Mouse (Mus musculus) c-Kit-positive CD71-negative TER-119-negative erythroid progenitor cells, embryonic 14.5 days (primary cell): ENCODE measurements around the gene Ifna1.
"Not testable (repeated sequence)": the region's sequence is repeated elsewhere in the genome, so short reads cannot be mapped to it uniquely, and the experiment has no call there.

Experiments
- DNase-seq: peaks from one replicate; pipeline ENCODE4 v3.0.0-alpha.2; 2013; ENCODE audit warnings: low read depth

Gene Ifna1

DNA sequence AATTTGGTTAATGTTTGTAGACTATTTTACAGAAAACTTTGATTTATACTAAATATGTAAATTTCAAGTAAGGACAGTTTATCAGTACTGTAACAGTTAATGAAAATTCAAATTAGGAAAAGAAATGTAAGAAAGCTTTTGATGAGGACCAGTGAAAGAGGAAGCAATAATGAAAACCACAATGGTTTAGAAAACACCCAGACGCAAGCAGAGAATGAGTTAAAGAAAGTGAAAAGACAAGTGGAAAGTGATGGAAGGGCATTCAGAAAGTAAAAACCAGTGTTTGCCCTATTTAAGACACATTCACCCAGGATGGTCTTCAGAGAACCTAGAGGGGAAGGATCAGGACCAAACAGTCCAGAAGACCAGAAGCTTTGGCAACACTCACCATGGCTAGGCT lies at the start of gene Ifna1:
Gene Ifna1, plus strand, starts transcription at position 390 of the 400 bp plus-strand sequence.
- no peak for DNase-seq

DNA sequence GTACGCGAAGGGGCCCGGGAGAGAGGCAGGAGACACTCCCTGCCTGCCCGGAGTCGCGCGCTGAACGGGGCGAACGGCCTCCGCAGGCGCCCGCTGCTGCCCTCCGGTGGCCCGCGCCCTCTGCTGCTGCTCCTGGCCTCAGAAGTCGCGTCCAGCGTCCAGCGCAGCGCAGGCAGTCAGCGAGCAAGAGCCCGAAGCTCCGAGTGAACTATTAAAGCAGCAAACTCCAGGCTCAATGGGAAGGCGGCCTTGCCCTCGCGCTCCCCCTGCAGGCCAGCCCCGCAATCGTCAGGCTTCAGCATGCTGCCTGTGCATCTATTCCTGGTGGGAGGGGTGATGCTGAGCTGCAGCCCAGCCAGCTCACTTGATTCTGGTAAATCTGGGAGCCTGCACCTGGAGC lies 46.9 kb upstream of the Ifna1 start, which contains the start of gene Gm13287:
Gene Gm13287, plus strand, starts transcription at position 301 of the 400 bp plus-strand sequence.
- DNase-seq = not testable (repeated sequence)

DNA sequence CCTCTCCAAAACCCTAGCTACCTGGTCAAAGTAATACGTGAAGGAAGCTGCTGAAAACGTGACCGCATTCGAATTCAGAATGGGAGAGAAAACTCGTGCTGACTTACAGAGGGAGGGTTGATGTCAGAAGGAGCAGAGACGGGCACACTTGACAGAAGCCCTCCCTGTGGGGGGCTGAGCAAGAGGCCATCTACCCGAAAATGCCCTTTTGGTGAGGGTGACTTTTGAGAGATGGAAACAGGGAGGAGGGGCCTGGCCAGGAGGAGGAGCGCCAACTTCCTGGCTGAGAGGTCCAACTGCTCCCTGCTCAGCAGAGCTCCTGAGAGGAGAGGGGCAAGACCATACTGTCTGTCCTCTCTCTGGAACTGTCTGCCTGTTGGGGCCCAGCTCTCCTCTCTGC lies 44.7 kb upstream of the Ifna1 start, which contains the start of gene Gm13288:
Gene Gm13288, plus strand, starts transcription at position 301 of the 400 bp plus-strand sequence.
- not testable (repeated sequence) for DNase-seq

DNA sequence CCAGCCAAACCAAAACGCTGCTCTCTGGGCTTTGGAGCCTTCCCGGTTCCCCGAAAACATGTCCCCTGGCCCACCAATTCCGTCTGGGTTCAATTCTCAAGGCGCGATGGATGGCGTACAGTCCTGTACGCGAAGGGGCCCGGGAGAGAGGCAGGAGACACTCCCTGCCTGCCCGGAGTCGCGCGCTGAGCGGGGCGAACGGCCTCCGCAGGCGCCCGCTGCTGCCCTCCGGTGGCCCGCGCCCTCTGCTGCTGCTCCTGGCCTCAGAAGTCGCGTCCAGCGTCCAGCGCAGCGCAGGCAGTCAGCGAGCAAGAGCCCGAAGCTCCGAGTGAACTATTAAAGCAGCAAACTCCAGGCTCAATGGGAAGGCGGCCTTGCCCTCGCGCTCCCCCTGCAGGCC lies 44.1 kb upstream of the Ifna1 start:
- DNase-seq = not testable (repeated sequence)

DNA sequence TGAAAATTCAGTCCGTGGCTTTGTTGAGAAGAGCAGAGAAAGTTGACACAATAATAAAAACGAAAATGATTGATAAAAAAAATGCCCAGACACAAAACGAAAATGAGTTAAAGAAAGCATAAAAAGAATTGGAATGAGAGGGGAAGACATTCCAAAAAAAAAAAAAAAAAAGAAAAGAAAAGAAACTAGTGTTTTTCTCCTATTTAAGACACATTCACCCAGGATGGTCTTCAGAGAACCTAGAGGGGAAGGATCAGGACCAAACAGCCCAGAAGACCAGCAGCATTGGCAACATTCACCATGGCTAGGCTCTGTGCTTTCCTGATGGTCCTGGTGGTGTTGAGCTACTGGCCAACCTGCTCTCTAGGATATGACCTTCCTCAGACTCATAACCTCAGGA lies 34.0 kb upstream of the Ifna1 start, which contains the start of gene Ifna7:
Gene Ifna7, plus strand, starts transcription at position 301 of the 400 bp plus-strand sequence.
- no peak for DNase-seq

DNA sequence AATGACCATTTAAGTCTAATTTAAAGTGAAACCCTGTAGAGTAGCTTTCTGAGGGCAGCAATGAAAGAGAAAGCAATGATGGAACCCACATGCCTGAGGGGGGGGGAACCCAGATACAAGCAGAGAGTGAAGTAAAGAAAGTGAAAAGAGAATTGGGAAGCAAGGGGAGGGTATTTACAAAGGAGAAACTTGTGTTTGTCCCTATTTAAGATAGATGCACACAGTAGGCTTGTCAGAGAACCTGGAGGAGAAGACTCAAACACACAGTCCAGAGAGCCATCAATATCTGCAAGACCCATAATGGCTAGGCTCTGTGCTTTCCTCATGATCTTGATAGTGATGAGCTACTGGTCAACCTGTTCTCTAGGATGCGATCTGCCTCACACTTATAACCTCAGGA lies 30.2 kb upstream of the Ifna1 start, which contains the start of gene Ifna11:
Gene Ifna11, plus strand, starts transcription at position 301 of the 400 bp plus-strand sequence.
- DNase-seq = no peak

DNA sequence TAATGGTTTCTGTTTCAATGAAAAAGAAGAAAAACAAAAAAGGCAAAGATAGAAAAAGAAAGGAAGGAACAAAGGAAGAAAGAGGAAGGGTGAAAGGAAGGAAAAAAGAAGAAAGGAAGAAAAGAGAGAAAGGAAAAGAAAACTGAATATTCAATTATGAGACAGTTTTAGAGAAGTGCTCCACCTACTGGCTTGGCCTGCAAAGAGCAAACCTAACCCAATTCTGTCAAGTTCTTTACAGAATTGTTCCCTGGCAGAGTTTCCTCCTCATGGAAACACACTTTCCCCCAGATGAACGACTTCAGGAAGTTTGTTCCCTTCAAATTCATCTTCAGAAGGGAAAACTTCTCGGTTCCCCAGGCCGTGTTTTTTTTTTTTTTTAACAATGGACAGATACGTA lies 26.9 kb upstream of the Ifna1 start:
- DNase-seq = no peak

DNA sequence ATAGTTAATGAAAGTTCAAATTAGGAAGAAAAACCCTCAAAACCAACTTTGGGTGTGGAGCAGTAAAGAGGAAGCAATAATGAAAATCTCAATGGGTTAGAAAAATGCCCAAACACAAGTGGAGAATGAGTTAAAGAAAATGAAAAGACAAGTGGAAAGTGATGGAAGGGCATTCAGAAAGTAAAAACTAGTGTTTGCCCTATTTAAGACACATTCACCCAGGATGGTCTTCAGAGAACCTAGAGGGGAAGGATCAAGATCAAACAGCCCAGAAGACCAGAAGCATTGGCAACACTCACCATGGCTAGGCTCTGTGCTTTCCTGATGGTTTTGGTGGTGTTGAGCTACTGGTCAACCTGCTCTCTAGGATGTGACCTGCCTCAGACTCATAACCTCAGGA lies 22.8 kb upstream of the Ifna1 start, which contains the start of gene Ifna6:
Gene Ifna6, plus strand, starts transcription at position 301 of the 400 bp plus-strand sequence.
- DNase-seq = not testable (repeated sequence)

DNA sequence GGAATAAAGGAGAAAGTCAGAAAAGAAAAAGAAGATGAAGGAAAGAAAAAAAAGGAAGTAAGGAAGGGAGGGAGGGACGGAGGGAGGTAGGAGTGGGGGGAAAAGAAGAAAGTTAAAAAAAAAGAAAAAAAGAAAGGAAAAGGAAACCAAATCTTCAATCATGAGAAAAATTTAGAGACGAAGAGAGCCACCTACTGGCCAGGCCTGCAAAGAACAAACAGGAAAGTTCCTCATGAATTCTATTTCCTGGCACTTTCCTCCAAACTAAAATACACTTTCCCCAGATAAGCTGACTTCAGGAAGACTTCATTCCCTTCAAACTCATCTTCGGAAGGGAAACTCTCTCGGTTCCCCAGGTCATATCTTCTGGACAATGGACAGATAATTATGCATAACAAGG lies 19.4 kb upstream of the Ifna1 start:
- no peak for DNase-seq

DNA sequence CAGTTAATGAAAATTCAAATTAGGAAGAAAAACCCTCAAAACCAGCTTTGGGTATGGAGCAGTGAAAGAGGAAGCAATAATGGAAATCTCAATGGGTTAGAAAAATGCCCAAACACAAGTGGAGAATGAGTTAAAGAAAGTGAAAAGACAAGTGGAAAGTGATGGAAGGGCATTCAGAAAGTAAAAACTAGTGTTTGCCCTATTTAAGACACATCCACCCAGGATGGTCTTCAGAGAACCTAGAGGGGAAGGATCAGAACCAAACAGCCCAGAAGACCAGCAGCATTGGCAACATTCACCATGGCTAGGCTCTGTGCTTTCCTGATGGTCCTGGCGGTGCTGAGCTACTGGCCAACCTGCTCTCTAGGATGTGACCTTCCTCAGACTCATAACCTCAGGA lies 14.7 kb upstream of the Ifna1 start, which contains the start of gene Ifna5:
Gene Ifna5, plus strand, starts transcription at position 301 of the 400 bp plus-strand sequence.
- DNase-seq = not testable (repeated sequence)

DNA sequence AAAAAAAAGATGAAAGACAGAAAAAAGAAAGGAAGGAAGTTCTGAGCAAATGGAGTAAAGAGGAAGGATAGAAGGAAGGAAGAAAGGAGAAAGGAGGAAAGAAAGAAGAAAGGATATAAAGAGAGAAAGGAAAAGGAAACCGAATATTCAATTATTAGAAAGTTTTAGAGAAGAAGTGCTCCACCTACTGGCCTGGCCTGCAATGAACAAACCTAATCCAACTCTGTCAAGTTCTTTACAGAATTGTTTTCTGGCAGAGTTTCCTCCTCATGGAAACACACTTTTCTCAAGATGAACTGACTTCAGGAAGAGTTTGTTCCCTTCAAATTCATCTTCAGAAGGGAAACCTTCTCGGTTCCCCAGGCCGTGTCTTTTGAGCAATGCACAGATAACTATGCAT lies 11.1 kb upstream of the Ifna1 start:
- no peak for DNase-seq

DNA sequence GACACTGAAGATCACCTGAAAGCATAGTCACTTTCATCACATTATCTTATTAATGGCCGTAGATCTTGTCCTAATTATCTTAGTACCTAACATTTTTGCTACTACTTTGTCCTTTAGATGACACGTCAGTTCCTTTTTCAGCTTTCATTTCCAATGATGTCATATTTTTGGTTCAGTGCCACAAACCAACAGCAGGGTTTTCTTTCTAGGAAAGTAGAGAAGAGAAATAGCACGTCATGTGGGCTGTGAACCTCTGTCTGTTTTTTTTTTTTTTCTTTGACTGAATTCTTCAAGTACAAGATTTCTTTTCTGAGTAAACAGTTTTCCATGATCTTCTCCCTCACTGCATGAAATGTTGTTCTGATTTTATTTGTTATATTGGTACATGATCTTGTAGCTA lies 9.8 kb upstream of the Ifna1 start:
- no peak for DNase-seq

DNA sequence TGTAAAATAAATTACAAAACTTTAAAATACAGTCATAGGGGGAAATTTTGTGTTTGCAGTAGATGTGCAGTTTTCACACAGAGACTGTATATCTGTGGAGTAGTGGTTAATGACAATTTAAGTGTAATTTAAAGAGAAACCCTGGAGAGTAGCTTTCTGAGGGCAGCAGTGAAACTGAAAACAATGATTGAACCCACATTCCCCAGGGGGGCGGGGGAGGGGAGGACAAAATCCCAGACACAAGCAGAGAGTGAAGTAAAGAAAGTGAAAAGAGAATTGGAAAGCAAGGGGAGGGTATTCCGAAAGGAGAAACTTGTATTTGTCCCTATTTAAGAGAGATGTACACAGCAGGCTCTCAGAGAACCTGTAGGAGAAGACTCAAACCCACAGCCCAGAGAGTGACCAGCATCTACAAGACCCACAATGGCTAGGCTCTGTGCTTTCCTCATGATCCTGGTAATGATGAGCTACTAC lies 8.4 kb upstream of the Ifna1 start, which contains the start of gene Ifna4:
Gene Ifna4, plus strand, starts transcription at position 424 of the 474 bp plus-strand sequence.
- no peak for DNase-seq

DNA sequence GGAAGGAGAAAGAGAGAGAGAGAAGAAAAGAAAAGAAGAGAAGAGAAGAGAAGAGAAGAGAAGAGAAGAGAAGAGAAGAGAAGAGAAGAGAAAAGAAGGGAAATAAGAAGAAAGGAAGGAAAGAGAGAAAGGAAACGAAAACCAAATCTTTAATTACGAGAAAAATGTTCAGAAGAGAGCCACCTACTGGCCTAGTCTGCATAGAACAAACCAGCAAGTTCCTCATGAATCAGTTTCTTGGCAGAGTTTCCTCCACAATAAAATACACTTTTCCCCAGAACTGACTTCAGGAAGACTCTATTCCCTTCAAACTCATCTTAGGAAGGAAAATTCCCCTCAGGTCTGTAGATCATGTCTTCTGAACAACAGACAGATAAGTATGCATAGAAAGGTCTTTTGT lies 4.6 kb upstream of the Ifna1 start:
- DNase-seq = no peak

DNA sequence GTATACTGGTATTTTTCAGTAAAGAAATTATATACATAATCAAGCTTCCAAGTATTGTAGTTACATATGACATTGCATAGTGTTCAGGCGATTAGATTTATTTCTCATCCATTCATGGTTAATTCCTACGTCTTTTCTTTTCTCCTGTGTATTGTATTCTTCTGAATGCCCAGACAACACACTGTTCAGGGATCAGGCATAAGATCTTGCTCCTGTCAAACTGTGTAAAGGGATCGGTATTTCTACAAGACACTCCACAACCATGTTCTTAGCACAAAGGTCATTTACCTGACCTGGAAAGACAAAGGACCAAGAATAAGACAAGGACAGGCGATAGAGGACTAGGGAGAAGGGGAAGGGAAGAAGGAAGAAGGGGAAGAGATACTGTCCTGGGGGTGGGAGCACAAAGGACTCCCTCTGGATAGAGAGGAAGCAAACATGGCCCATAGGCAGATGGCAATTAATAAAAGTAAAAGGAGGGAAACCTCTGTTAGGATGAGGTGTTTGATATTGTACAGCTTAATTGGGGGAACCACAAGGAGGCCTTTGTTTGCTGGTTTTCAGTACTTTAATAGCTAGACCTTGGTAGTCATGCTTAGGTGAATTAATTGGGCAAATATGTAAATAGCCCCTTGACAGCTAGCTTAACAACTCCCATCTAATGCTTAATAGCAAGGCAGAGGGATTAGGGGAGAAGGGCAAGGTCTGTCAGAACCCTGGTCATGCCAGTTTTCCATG lies 1.3 kb downstream of the Ifna1 start:
- no peak for DNase-seq

DNA sequence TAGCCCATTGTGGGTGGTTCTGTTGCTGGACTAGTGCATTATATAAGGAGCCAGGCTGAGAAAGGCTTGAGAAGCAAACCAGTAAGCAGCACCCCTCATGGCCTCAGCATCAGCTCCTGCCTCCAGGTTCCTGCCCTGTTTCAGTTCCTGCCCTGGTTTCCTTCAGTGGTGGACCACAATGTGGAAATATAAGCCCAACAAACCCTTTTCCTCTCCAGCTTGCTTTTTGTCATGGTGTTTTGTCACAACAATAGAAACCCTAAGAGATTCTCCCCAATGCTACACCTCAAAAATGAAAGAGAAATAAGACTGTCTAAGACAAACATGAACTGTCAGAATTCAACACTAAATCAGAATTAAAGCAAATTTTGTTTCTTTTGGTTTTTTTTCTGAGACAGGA lies 9.3 kb downstream of the Ifna1 start:
- DNase-seq = no peak

DNA sequence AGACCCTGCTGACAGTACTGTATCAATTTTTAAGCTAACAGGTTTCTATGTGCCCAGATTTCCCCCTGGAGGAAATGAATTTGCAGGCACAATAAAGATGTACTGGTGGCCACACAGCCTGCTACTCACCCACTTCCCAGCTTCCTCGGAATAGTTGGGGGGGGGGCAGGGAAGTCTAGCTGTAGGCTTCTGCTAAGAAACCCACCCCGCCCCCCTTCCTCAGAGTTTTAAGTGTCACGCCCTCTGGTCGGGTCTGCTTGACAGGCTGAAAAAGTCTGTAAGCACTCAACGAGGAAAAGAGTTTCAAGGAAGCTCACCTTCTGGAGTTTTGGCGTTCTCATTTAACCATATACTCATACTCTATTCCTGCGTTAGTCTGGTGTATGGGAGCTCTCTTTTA lies 13.4 kb downstream of the Ifna1 start:
- no peak for DNase-seq

DNA sequence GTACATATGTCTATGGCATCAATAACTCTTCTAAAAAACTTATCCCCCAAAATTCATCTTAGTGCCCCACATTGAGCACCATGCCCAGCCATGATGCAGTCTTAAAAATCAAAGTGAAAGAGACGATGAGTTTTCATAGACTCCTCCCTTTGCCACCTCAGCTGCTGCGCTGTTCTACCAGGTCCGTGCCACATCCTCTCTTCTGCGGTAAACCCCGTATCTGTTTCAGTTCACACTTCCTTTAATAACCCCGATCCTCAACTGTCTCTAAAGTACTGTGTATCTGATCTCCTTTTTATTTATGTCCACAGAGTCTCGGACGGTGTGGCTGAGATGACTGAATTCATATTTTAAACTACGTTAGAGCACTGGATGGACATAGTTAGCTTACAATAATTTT lies 14.7 kb downstream of the Ifna1 start:
- DNase-seq = no peak

DNA sequence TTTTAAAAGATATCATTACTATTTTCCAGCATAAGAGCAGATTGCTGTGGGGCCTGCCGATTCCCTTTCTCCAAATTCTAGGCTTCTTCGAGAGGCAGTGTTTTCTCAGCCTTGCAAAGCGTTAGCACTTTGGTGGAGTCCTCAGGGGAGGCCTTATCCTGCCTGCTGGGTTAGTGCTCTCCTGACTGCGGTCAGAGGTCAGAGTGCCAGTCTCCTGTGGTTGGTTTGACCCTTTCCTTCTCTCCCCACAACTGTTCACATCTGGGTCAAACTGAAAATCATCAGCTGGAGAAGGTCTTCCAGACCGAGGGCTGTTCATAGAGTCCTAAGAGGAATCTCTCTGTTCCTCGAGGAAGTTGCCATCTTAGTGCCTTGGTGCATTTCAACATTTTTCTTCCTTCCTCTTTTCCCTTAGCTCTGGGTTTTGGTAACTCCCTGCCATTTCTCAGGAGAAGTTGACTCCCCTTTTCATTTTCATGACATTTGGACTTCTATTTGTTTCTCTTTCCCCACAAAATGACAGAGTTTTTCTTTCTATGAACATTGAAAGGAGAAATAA lies 15.2 kb downstream of the Ifna1 start:
- DNase-seq = no peak

DNA sequence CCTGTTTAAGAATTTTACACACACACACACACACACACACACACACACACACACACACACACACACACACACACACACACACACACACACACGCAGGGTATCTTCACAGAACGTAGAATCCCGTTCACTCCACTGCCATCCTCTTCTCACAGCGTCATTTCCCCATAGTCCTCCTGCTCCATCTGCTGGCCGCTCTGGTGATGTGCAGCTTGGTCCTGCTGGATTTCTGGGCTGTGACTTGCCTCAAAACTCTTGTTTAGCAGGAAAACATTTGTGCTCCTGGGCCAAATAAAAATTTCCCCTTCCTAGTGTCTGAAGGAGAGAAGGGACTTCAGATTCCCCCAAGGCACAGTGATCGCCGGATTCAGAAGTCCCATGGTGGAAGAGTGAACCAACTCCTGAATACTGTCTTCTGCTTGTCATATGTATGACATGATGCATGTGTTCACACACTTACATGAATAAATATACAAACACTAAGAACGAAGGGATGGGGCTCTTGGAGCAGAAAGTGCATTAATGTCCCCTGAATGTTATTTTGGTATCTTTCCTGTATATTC lies 17.6 kb downstream of the Ifna1 start:
- DNase-seq = peak; percentile 77

DNA sequence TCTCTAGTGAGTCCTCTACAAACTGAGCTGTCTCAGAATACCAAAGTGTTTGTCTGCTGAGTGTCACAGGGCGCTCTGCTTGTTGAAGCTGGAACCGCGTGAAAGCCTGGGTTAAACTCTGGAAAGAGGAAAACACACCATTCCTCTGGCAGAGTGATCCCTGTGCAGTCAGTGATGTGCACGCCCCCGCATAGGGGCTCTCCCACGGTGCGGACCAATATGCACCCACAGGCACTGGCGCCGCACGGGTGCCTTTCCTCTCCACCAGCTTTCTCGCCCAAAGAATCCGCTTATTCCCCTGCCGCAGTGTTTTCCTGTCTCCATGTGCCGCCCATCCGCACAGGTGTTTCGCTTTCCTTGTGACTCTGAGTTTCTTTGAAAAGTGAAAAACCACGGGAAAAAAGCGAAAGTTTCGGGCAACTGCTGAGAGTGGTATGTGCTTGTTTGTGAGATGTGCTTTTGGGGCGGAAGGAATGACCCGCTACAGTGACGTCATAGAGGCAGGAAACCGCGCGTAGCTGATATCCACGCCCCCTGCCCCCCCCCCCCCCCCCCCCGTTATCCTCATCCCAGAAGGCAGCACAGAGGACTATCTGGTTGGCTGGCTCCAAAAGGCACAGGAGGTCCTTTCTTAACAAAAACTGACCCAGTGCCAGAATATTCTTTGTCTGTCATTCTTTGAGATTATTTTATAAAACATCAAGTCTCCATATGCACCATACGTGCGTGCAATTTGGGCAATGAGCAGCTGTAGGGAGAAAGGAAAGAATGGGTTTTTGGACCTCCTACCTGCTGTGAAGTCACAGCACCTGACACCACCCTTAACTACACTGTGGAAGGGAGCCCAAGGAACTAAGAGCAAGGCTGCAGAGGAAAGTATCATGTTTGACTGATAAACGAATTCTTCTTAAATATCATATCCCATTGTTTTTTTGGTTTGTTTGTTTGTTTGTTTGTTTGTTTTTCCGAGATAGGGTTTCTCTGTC lies 18.3 kb downstream of the Ifna1 start:
- no peak for DNase-seq

DNA sequence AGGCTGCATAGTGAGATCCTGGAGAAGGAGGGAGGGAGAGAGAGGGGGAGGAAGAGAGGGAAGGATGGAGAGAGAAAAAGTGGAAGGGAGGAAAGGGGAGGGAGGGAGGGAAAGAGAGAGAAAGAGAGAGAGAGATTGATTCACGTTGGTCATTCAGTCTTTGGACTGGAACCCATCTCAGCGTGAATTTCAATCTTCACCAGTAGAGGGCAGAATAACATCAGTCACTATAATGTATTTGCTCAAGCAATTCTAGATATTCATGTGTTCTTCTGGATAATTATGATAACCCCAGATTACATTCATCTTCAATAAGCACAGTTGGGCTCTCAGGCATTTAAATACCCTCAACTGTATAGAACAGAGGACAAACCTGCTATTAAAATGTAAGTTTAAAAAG lies 22.8 kb downstream of the Ifna1 start:
- DNase-seq = no peak
